Mouse (Mus musculus): ENCODE measurements at regions not wholly inside any gene's neighbourhood (a gene's known extent, or its start where the extent isn't known, plus 50 kb on each side); places are given as distances from the start of the nearest gene placed in this dataset.
A peak's percentile ranks its signal among the peaks of the same experiment; 100 is the strongest.

DNA sequence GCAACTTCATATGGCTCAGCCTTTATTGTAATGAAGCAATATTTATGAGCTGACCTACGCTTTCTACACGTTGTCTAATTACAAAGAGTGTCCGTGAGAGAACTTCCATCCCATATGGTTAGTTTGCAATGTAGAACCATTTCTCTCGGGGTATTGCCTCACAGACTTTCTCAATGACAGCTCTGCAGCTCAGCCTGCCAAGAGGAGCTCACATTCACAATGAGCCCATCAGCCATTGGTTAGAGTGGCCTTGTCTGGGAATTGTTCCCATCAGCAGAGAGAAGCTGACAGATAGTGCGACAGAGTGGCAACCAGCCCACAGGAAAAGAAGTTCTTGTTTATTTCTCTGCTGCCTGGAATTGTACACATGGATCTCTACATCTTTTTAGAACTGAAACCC, 409.7 kb downstream of the Zfp704 start:
- H3K4me3 ChIP-seq, result no peak overlapping the region
- no peak overlapping the region for H3K27ac ChIP-seq (replicated peaks)
- H3K36me3 ChIP-seq, result no peaks in the 10 kb centered on the region
- no peak for ATAC-seq (ENCODE audit: low FRiP score, low read depth)
- H3K4me2 ChIP-seq (replicated peaks), result no peak overlapping the region
- no peaks in the 10 kb centered on the region for H3K27me3 ChIP-seq
- no peaks in the 10 kb centered on the region for H3K9me3 ChIP-seq
- H3K4me1 ChIP-seq, result no peaks in the 10 kb centered on the region
- WGBS, result 86% methylated on average over 5 of the region's 5 CpGs
- no peak overlapping the region for H3K9ac ChIP-seq (replicated peaks)

GRCm38 (mm10) chr3:9198652-9199332, 411.1 kb downstream of the Zfp704 start:
- Histone ChIP-seq H3K36me3 (no peaks in the 10 kb centered on the region), H3K4me3 (no peak overlapping the region), H3K4me2 (replicated peaks) (no peak overlapping the region), H3K27me3 (no peaks in the 10 kb centered on the region), H3K4me1 (no peaks in the 10 kb centered on the region), H3K27ac (replicated peaks) (no peak overlapping the region), H3K9me3 (no peaks in the 10 kb centered on the region), H3K9ac (replicated peaks) (no peak overlapping the region)
- 84% methylated on average over 9 of the region's 9 CpGs for WGBS
- no peak for ATAC-seq (ENCODE audit: low FRiP score, low read depth)

GRCm38 (mm10) chr3:9195781-9196180, 414.1 kb downstream of the Zfp704 start:
- ATAC-seq (ENCODE audit: low FRiP score, low read depth), result no peak
- H3K27ac ChIP-seq (replicated peaks), result no peak overlapping the region
- H3K4me2 ChIP-seq (replicated peaks), result no peak overlapping the region
- 85% methylated on average over 8 of the region's 8 CpGs for WGBS
- H3K4me1 ChIP-seq, result no peaks in the 10 kb centered on the region
- no peak overlapping the region for H3K4me3 ChIP-seq
- no peaks in the 10 kb centered on the region for H3K9me3 ChIP-seq
- H3K27me3 ChIP-seq, result no peaks in the 10 kb centered on the region
- H3K9ac ChIP-seq (replicated peaks), result no peak overlapping the region
- no peaks in the 10 kb centered on the region for H3K36me3 ChIP-seq

DNA sequence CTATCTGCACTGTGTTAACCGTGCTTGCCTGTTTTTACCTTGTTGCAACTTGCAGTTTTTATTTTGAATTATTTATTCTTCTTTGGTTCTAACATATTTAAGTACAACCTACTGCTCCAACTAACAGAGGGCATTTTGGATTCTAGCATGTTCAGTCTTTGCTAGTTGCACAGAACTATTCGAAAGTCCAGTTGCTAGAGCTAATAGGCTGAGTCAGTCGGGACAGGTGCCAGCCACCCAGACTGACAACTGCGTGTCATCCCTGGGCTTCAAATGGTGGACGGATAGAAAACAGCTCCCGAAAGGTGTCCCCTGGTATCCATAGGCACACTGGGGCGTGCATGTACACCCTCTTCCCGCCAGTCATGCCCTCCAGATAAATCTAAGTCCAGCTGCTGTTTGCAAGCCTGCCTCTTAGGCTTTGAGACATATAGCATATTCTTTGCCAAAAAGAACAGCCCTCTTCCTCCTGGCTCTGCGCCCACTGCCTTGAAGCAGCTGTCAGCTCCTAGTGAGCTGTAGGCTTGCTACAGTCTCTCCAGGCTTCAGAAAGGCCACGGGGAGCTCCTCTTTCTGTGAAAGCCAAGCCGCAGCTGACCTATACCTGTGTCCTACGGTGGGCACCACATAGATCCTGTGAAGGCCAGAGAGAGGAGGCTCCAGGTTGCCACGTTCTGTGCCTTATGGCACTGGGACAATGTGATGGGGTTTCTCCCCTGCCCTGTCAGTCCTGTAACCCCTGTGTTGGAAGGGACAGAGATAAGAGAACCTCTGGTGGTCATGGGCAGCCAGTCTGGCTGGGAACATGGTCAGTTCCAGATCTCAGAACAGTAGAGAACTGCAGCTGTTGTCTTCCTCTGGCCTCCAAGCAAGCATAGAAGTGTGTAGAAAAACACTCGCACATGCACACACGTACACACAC, 420.3 kb downstream of the Zfp704 start:
- Histone ChIP-seq H3K4me2 (replicated peaks) (no peak overlapping the region), H3K27me3 (no peaks in the 10 kb centered on the region), H3K36me3 (no peaks in the 10 kb centered on the region), H3K4me3 (no peak overlapping the region), H3K9me3 (no peaks in the 10 kb centered on the region), H3K4me1 (no peaks in the 10 kb centered on the region), H3K9ac (replicated peaks) (no peak overlapping the region), H3K27ac (replicated peaks) (no peak overlapping the region)
- ATAC-seq (ENCODE audit: low FRiP score, low read depth), result no peak
- 89% methylated on average over 15 of the region's 15 CpGs for WGBS

DNA sequence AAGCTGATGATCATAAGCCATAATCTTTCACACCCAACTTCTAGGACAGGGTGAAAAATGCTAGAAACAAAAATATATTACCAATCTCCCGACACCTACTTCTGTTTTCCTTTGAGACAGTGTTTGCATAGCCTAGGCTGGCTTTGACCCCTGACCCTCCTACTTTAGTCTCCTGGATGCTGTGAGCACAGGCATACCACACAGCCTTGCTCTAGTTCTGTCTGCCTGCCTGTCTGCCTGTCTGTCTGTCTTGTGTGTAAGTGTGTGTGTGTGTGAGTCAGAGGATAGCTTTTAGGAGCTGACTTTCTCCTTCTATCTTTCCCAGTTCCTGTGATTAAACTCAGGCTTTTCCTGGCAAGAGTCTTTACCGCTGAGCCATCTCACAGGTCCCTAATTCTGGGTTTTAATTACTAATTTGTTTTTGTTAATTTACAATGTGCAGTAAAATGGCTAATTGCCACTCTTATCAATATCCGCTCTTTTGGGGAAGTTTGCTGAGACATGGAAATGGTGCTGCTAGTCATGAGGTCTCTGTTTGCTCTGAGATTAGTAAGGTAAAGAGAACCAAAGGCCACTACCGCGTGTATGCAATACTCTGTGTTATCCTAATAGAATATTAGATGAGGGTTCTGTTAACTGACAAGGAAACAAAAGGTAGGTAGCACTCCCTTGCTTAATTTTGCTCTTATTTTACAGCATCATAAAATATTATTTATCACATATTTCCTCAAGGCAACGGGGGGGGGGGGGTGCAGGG, 423.3 kb downstream of the Zfp704 start:
- Histone ChIP-seq H3K9ac (replicated peaks) (no peak overlapping the region), H3K4me3 (no peak overlapping the region), H3K9me3 (no peaks in the 10 kb centered on the region), H3K27me3 (no peaks in the 10 kb centered on the region), H3K4me2 (replicated peaks) (no peak overlapping the region), H3K4me1 (no peaks in the 10 kb centered on the region), H3K36me3 (no peaks in the 10 kb centered on the region), H3K27ac (replicated peaks) (no peak overlapping the region)
- WGBS, result 82% methylated on average over 6 of the region's 6 CpGs
- ATAC-seq (ENCODE audit: low FRiP score, low read depth), result no peak

DNA sequence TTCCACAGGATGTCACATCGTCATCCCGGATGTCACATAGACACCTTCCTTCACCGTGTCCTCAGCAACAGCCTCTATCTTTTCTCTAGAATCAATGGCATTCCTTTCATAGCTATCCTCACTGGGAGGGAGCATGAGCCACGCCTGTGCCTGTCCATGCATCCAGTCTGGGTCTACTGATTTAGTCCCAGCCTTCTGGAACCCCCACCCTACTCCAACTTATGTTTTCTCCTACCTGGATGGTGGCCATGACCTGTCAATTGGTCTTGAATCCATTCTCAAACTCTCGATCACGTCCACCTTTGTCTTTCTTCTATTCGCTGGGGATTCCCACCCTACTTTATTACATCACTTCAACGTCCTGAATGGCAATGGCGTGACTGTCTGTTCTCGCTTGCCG, 428.3 kb downstream of the Zfp704 start:
- Histone ChIP-seq H3K27me3 (no peaks in the 10 kb centered on the region), H3K27ac (replicated peaks) (no peak overlapping the region), H3K36me3 (no peaks in the 10 kb centered on the region), H3K4me3 (no peak overlapping the region), H3K4me2 (replicated peaks) (no peak overlapping the region), H3K9me3 (no peaks in the 10 kb centered on the region), H3K4me1 (no peaks in the 10 kb centered on the region), H3K9ac (replicated peaks) (no peak overlapping the region)
- no peak for ATAC-seq (ENCODE audit: low FRiP score, low read depth)
- WGBS, result 88% methylated on average over 11 of the region's 11 CpGs

- Histone ChIP-seq H3K27me3 (no peaks in the 10 kb centered on the region), H3K27ac (replicated peaks) (no peak overlapping the region), H3K9ac (replicated peaks) (no peak overlapping the region), H3K36me3 (no peaks in the 10 kb centered on the region), H3K9me3 (no peaks in the 10 kb centered on the region), H3K4me3 (no peak overlapping the region), H3K4me1 (no peaks in the 10 kb centered on the region), H3K4me2 (replicated peaks) (no peak overlapping the region)
- ATAC-seq (ENCODE audit: low FRiP score, low read depth), result no peak
- whole genome bisulfite sequencing, result 78% methylated on average over 6 of the region's 6 CpGs
These were observed 430.2 kb downstream of the Zfp704 start for GRCm38 (mm10) chr3:9179641-9180040.

- H3K9me3 ChIP-seq, result no peaks in the 10 kb centered on the region
- peaks cover 11% of the 10 kb centered on the region for H3K4me1 ChIP-seq
- no peaks in the 10 kb centered on the region for H3K27me3 ChIP-seq
- 86% methylated on average over 2 of the region's 2 CpGs for WGBS
- H3K4me2 ChIP-seq (replicated peaks), result no peak overlapping the region
- H3K4me3 ChIP-seq, result no peak overlapping the region
- ATAC-seq (ENCODE audit: low FRiP score, low read depth), result peak; percentile 32; the same call in 1 of the 2 replicates
- H3K27ac ChIP-seq (replicated peaks), result peak overlapping the region; percentile 67
- no peaks in the 10 kb centered on the region for H3K36me3 ChIP-seq
- H3K9ac ChIP-seq (replicated peaks), result no peak overlapping the region
These were observed 435.4 kb downstream of the Zfp704 start for GRCm38 (mm10) chr3:9174517-9174832.

DNA sequence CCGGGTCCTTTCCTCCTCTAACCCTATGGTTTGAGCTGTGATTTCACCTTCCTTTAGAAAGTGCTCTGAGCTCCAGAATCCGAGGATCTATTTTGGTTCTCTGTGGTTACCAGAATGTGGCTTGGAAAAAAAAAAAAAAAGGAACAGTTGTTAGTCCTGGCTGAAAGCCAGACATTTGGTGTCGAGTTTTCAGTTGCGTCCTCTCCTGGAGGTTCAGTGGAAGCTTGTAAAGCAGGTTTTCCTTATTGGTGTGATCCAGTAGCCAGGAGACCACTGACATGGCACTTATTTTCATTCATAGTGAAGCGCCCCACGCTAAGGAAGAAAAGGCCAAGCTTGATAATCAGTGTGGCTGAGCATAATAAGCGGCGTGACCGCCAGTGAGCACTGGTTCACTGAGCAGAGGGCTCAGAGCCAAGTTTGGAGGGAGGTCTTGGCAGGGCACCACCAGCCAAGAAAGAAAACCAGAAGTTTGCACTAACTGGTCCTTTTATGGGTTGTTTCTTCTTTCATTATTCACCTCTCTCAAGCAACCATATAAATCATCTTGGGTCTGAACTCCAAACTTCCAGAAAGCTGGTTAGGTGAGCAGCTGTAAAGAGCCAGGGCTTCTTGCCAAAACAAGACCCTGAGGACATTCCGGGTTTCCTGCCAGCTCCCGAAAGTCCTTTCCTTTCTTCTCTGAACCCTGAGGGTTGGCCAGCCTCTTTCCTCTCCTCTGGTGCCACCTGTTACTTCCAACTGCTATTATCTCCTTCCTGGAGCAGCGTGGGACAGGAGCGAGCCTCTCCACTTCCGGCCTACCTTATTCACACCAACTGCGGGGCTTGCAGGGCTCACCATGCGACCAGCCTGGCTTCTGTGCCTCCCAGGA, 436.0 kb downstream of the Zfp704 start:
- ATAC-seq (ENCODE audit: low FRiP score, low read depth), result peak; percentile 82
- 52% methylated on average over 16 of the region's 16 CpGs for WGBS
- no peak overlapping the region for H3K9ac ChIP-seq (replicated peaks)
- H3K27me3 ChIP-seq, result no peaks in the 10 kb centered on the region
- no peaks in the 10 kb centered on the region for H3K9me3 ChIP-seq
- H3K4me1 ChIP-seq, result peaks cover 11% of the 10 kb centered on the region
- H3K4me2 ChIP-seq (replicated peaks), result no peak overlapping the region
- no peaks in the 10 kb centered on the region for H3K36me3 ChIP-seq
- no peak overlapping the region for H3K4me3 ChIP-seq
- peak overlapping the region; percentile 67 for H3K27ac ChIP-seq (replicated peaks)

DNA sequence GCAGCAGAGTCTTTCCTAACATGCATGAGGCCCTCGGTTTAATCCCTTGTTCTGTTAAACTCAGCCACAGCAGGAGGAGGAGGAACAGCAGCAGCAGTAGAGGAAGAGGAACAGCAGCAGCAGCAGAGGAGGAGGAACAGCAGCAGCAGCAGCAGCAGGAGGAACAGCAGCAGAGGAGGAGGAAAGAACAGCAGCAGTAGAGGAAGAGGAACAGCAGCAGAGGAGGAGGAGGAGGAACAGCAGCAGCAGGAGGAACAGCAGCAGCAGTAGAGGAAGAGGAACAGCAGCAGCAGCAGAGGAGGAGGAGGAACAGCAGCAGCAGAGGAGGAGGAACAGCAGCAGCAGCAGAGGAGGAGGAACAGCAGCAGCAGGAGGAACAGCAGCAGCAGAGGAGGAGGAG, 437.9 kb downstream of the Zfp704 start:
- Histone ChIP-seq H3K4me1 (peaks cover 11% of the 10 kb centered on the region), H3K36me3 (no peaks in the 10 kb centered on the region), H3K27me3 (no peaks in the 10 kb centered on the region), H3K9ac (replicated peaks) (no peak overlapping the region), H3K4me2 (replicated peaks) (no peak overlapping the region), H3K27ac (replicated peaks) (no peak overlapping the region), H3K9me3 (no peaks in the 10 kb centered on the region), H3K4me3 (no peak overlapping the region)
- WGBS, result 20% methylated on average over 1 of the region's 1 CpGs
- ATAC-seq (ENCODE audit: low FRiP score, low read depth), result no peak

DNA sequence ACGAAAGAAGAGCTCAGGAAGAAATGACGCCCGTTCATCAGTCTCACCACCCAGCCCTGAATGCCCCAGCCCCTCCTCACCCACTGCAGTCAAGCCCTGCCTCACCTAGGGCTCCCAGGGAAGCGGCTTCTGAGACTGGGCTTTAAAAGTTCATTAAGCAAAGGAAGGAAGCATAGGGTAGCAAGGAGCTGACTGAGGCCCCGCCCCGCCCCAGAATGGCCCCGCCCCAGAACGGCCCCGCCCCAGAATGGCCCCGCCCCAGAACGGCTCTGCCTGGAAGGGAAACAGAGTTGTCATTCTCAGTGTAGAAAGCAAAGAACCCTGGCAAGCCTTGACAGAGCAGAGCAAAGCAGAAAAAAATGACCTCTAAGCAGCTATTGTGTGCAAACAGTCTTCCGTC, 440.9 kb downstream of the Zfp704 start:
- 77% methylated on average over 12 of the region's 12 CpGs for whole genome bisulfite sequencing
- Histone ChIP-seq H3K27me3 (no peaks in the 10 kb centered on the region), H3K4me2 (replicated peaks) (no peak overlapping the region), H3K9me3 (no peaks in the 10 kb centered on the region), H3K36me3 (no peaks in the 10 kb centered on the region), H3K4me3 (no peak overlapping the region), H3K27ac (replicated peaks) (no peak overlapping the region), H3K9ac (replicated peaks) (no peak overlapping the region), H3K4me1 (peaks cover 6% of the 10 kb centered on the region)
- no peak for ATAC-seq (ENCODE audit: low FRiP score, low read depth)
